Mouse (Mus musculus) activated CD4-positive, CD25-positive, alpha-beta regulatory T cell, adult 4 months (primary cell): ENCODE measurements at regions not wholly inside any gene's neighbourhood (a gene's known extent, or its start where the extent isn't known, plus 50 kb on each side); places are given as distances from the start of the nearest gene placed in this dataset.

Source experiments
- ATAC-seq: one replicate; pipeline ENCODE4 v1.8.0; 2017

GRCm38 (mm10) chr10:96438398-96439103 is 178.3 kb upstream of the Btg1 start:
- no peak for ATAC-seq

- ATAC-seq, result no peak
Observed at GRCm38 (mm10) chr10:96442165-96442564, 174.6 kb upstream of the Btg1 start.

GRCm38 (mm10) chr10:96450266-96450665 is 166.5 kb upstream of the Btg1 start:
- no peak for ATAC-seq

GRCm38 (mm10) chr10:96454857-96455256 is 161.9 kb upstream of the Btg1 start:
- ATAC-seq, result no peak

- no peak for ATAC-seq
Observed at GRCm38 (mm10) chr10:96458551-96458950, 158.3 kb upstream of the Btg1 start.

- ATAC-seq, result no peak
Observed at GRCm38 (mm10) chr10:96459186-96459585, 157.6 kb upstream of the Btg1 start.

- no peak for ATAC-seq
Observed at GRCm38 (mm10) chr10:96460151-96460550, 156.7 kb upstream of the Btg1 start.

GRCm38 (mm10) chr10:96460617-96461338 is 156.0 kb upstream of the Btg1 start:
- ATAC-seq, result no peak

- ATAC-seq, result no peak
Observed at GRCm38 (mm10) chr10:96465967-96466366, 150.8 kb upstream of the Btg1 start.

- peak; percentile 81 for ATAC-seq
Observed at GRCm38 (mm10) chr10:96466845-96467244, 150.0 kb upstream of the Btg1 start.

- ATAC-seq, result no peak
Observed at GRCm38 (mm10) chr10:96467661-96468060, 149.1 kb upstream of the Btg1 start.

GRCm38 (mm10) chr10:96471523-96471922 is 145.3 kb upstream of the Btg1 start:
- no peak for ATAC-seq

GRCm38 (mm10) chr10:96479350-96479749 is 137.5 kb upstream of the Btg1 start:
- no peak for ATAC-seq

GRCm38 (mm10) chr10:96479786-96480185 is 137.0 kb upstream of the Btg1 start:
- ATAC-seq, result no peak

GRCm38 (mm10) chr10:96480453-96481324 is 136.1 kb upstream of the Btg1 start:
- no peak for ATAC-seq

- ATAC-seq, result peak; percentile 40
Observed at GRCm38 (mm10) chr10:96481325-96481638, 135.5 kb upstream of the Btg1 start.

GRCm38 (mm10) chr10:96486724-96487123 is 130.1 kb upstream of the Btg1 start:
- no peak for ATAC-seq

- ATAC-seq, result no peak
Observed at GRCm38 (mm10) chr10:96493706-96494105, 123.1 kb upstream of the Btg1 start.

GRCm38 (mm10) chr10:96496700-96497099 is 120.1 kb upstream of the Btg1 start:
- no peak for ATAC-seq

- no peak for ATAC-seq
Observed at GRCm38 (mm10) chr10:96497482-96497881, 119.3 kb upstream of the Btg1 start.

GRCm38 (mm10) chr10:96499274-96499673 is 117.5 kb upstream of the Btg1 start:
- ATAC-seq, result no peak

- no peak for ATAC-seq
Observed at GRCm38 (mm10) chr10:96502090-96502728, 114.6 kb upstream of the Btg1 start.

GRCm38 (mm10) chr10:96502736-96503135 is 114.1 kb upstream of the Btg1 start:
- no peak for ATAC-seq
